Mouse (Mus musculus) adipocyte (in vitro differentiated cells): Measurements from ENCODE around the gene Josd2.
A peak's percentile ranks its signal among the peaks of the same experiment; 100 is the strongest.

ENCODE experiments used
- DNase-seq: peaks from one replicate; pipeline ENCODE4 v3.0.0-alpha.2; 2016; ENCODE audit warnings: low spot score

The Josd2 gene

GRCm38 (mm10) chr7:44472558-44472885, 4.7 kb downstream of the Josd2 start:
- no peak for DNase-seq

GRCm38 (mm10) chr7:44472961-44473646, 5.3 kb downstream of the Josd2 start:
- DNase-seq: no peak

GRCm38 (mm10) chr7:44474419-44474818, 6.6 kb downstream of the Josd2 start:
- DNase-seq: no peak

GRCm38 (mm10) chr7:44475046-44475614, 7.3 kb downstream of the Josd2 start:
- no peak for DNase-seq

GRCm38 (mm10) chr7:44482836-44483435, 15.2 kb downstream of the Josd2 start:
- DNase-seq: no peak

GRCm38 (mm10) chr7:44484109-44484508, 16.3 kb downstream of the Josd2 start:
- DNase-seq: no peak

- peak; percentile 76 for DNase-seq
These were observed 17.2 kb downstream of the Josd2 start for GRCm38 (mm10) chr7:44484841-44485571.

- DNase-seq: no peak
These were observed 17.9 kb downstream of the Josd2 start for GRCm38 (mm10) chr7:44485572-44486195.

- DNase-seq: no peak
These were observed 19.3 kb downstream of the Josd2 start for GRCm38 (mm10) chr7:44486927-44487575.

GRCm38 (mm10) chr7:44487936-44488335, 20.2 kb downstream of the Josd2 start:
- no peak for DNase-seq

GRCm38 (mm10) chr7:44488545-44488944, 20.8 kb downstream of the Josd2 start:
- no peak for DNase-seq

GRCm38 (mm10) chr7:44490281-44490680, 22.5 kb downstream of the Josd2 start:
- DNase-seq: no peak

- DNase-seq: no peak
These were observed 23.6 kb downstream of the Josd2 start for GRCm38 (mm10) chr7:44491391-44491790.

- DNase-seq: no peak
These were observed 24.5 kb downstream of the Josd2 start for GRCm38 (mm10) chr7:44492166-44492826.

- DNase-seq: no peak
These were observed 26.9 kb downstream of the Josd2 start for GRCm38 (mm10) chr7:44494681-44495080.

- no peak for DNase-seq
These were observed 27.3 kb downstream of the Josd2 start for GRCm38 (mm10) chr7:44495086-44495485.

- DNase-seq: peak; percentile 96
These were observed 28.4 kb downstream of the Josd2 start, which contains the start of the genes Emc10 and Fam71e1 for GRCm38 (mm10) chr7:44495992-44496770. Gene Emc10, minus strand, starts transcription at chr7:44496529. Gene Fam71e1, plus strand, starts transcription at chr7:44496581.

GRCm38 (mm10) chr7:44496771-44497109, 29.0 kb downstream of the Josd2 start:
- DNase-seq: no peak

- DNase-seq: no peak
These were observed 29.7 kb downstream of the Josd2 start for GRCm38 (mm10) chr7:44497361-44498055.

GRCm38 (mm10) chr7:44498922-44499321, 31.1 kb downstream of the Josd2 start:
- DNase-seq: no peak
